Mouse (Mus musculus) cerebellum, adult 2 months (tissue): ENCODE data around the gene Grm6.

Experiments used
- CTCF ChIP-seq: fragments of 200-500 bp; IDR thresholded peaks from 2 replicates; pipeline ENCODE4 v1.5.1; 2011; ENCODE audit warnings: low read depth, mild to moderate bottlenecking, control low read depth, low read length, moderate library complexity, borderline replicate concordance; ENCODE audit not compliant: insufficient read depth
- POLR2A ChIP-seq: fragments of 200-500 bp; IDR thresholded peaks from 2 replicates; pipeline ENCODE4 v1.6.1; 2011; ENCODE audit warnings: low read length, control low read depth, borderline replicate concordance; ENCODE audit not compliant: insufficient read depth

DNA sequence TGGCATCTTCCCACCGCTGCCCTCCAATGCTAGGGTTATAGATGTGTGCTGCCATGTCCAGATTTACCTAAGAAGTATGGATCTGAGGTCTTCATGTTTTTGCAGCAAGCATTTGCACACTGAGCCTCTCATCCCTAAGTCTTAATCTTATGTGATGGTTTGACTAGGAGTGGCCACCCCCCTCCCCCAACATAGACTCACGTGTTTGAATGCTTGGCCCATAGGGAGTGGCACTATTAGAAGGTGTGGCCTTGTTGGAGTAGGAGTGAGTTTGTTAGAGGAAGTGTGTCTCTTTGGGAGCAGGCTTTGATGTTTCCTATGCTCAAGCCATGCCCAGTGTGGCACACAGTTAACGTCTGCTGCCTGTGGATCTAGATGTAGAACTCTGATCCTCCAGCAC is 28.2 kb downstream of the Grm6 start:
- no peak for TF ChIP-seq POLR2A
- TF ChIP-seq CTCF, result no peak
